Mouse (Mus musculus): ENCODE results near the gene Pdxp. TPM values are rescaled to one million over a fixed set of nuclear protein-coding genes. Genes with fewer than 3 reads are reported as not detected.

The Pdxp gene
- total RNA-seq (2017) = 4.1 and 9.2 TPM in 2 replicates

- ATAC-seq (replicated peaks; ENCODE audit: low read depth, poor library complexity, severe bottlenecking) = peak; percentile 88
These were observed at the start of gene Pdxp for GRCm38 (mm10) chr15:78913632-78914090. Gene Pdxp, plus strand, starts transcription at chr15:78913919.

GRCm38 (mm10) chr15:78868398-78868797, 45.3 kb upstream of the Pdxp start:
- no peak for ATAC-seq (replicated peaks; ENCODE audit: low read depth, poor library complexity, severe bottlenecking)

GRCm38 (mm10) chr15:78868826-78869233, 44.9 kb upstream of the Pdxp start:
- ATAC-seq (replicated peaks; ENCODE audit: low read depth, poor library complexity, severe bottlenecking) = no peak

DNA sequence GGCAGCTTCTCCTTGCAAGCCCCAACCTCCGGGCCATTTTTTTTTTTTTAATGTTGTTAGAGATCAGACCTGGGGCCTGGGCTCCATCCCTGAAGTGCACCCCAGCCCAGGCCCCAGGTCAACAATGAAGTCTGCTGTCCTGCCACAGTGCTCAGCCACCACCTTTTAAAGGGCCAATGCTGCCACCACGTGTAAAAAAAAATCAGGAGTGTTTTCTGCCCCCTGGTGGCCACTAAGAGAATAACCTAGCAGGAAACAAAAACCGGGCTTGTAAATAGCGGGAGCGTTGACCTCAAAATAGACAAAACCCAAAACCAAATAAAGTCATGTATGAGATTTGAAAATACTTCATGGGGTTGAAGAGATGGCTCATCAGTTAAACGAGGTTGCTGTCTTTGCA, 43.9 kb upstream of the Pdxp start:
- ATAC-seq (replicated peaks; ENCODE audit: low read depth, poor library complexity, severe bottlenecking) = peak; percentile 76

- no peak for ATAC-seq (replicated peaks; ENCODE audit: low read depth, poor library complexity, severe bottlenecking)
These were observed 41.6 kb upstream of the Pdxp start for GRCm38 (mm10) chr15:78872021-78872608.

- no peak for ATAC-seq (replicated peaks; ENCODE audit: low read depth, poor library complexity, severe bottlenecking)
These were observed 39.8 kb upstream of the Pdxp start for GRCm38 (mm10) chr15:78873803-78874435.

DNA sequence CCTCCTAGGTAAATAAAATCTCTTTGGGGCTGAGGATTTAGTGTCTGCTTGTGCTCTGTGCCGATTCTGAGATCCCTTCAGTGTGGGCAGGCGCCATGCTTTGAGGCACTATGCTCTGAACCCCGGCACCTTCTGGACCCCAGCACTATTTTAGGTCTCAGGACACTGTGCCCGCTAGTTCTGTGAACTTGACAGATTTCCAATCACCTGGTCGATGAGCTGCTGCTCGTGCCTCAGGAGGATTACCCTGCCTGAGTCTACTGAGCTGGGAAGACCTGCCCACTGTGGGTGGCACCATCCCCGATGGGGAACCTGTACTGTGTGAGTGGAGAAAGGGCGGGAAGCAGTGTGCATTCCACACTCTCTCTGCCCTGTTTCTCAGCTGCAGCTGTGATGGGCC, 38.7 kb upstream of the Pdxp start:
- no peak for ATAC-seq (replicated peaks; ENCODE audit: low read depth, poor library complexity, severe bottlenecking)

GRCm38 (mm10) chr15:78875537-78875936, 38.2 kb upstream of the Pdxp start:
- no peak for ATAC-seq (replicated peaks; ENCODE audit: low read depth, poor library complexity, severe bottlenecking)

- peak; percentile 64 for ATAC-seq (replicated peaks; ENCODE audit: low read depth, poor library complexity, severe bottlenecking)
These were observed 37.4 kb upstream of the Pdxp start for GRCm38 (mm10) chr15:78876258-78876696.

GRCm38 (mm10) chr15:78876991-78877809, 36.5 kb upstream of the Pdxp start, which contains the start of gene Gga1:
Gene Gga1, plus strand, starts transcription at chr15:78877190.
- ATAC-seq (replicated peaks; ENCODE audit: low read depth, poor library complexity, severe bottlenecking) = peak; percentile 67

- ATAC-seq (replicated peaks; ENCODE audit: low read depth, poor library complexity, severe bottlenecking) = no peak
These were observed 35.8 kb upstream of the Pdxp start for GRCm38 (mm10) chr15:78877810-78878390.

GRCm38 (mm10) chr15:78878792-78879516, 34.8 kb upstream of the Pdxp start:
- peak; percentile 26 for ATAC-seq (replicated peaks; ENCODE audit: low read depth, poor library complexity, severe bottlenecking)

DNA sequence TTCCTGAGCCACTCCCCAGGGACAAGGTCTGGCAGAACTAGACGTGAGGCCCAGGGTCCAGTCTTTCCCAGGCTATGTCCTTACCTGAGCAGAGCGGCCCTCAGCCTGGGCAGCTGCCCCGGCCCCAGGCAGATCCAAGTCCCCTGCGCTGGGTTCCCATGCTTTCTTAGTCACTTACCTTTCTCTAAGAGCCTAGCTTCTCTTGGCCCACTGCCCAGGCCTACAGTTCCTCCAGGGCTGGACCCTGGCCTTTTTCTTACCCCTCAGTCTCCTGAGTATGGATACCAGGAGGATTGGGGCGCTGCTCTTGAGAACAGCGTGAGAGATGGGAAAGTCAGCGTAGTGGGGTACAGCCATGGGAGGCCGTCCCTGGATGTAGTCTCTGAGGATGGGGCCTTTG, 33.3 kb upstream of the Pdxp start:
- no peak for ATAC-seq (replicated peaks; ENCODE audit: low read depth, poor library complexity, severe bottlenecking)

- ATAC-seq (replicated peaks; ENCODE audit: low read depth, poor library complexity, severe bottlenecking) = no peak
These were observed 31.9 kb upstream of the Pdxp start for GRCm38 (mm10) chr15:78881828-78882227.

DNA sequence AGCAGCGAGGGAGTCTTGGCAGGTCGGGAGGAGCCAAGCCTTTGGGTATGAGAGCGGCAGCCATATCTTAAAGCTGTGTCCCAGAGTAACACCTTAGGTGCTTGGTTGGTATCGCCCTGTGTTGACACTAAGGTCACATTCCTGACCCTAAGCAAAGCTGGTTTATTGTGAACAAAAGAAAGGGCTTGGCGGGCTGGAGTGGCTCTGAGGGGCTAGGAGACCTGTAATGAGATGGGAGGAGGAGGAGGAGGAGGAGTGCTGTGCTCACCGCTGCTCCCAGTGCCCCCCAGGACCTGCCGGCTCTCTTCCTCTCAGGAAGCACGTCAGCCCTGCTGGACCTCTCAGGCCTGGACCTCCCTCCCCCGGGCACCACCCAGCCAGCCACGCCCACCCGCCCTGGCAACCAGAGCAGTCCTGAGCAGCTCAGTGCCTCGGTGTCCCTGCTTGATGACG, 24.3 kb upstream of the Pdxp start:
- ATAC-seq (replicated peaks; ENCODE audit: low read depth, poor library complexity, severe bottlenecking) = no peak

- no peak for ATAC-seq (replicated peaks; ENCODE audit: low read depth, poor library complexity, severe bottlenecking)
These were observed 21.3 kb upstream of the Pdxp start for GRCm38 (mm10) chr15:78892440-78892839.

DNA sequence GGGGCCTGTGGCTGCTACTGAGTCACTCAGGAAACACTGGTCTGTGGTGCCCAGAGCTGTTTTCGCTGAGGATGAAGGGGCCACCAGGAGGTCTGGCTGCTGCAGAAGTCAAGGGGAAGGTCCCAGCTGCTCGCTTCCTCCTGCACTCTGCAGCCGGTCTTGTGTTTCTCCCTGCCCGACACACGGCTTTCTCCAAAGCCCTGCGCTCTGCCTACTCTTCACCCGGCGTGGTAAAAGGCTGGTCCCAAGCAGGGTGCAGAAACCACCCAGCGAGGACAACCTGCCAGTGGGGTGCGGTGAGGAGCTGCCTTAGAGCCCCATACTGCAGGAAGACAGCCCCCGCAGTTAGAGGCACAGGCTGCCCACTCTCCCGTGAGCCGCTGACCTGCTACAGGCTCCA, 19.0 kb upstream of the Pdxp start:
- ATAC-seq (replicated peaks; ENCODE audit: low read depth, poor library complexity, severe bottlenecking) = peak; percentile 15; the same call in 1 of the 2 replicates

DNA sequence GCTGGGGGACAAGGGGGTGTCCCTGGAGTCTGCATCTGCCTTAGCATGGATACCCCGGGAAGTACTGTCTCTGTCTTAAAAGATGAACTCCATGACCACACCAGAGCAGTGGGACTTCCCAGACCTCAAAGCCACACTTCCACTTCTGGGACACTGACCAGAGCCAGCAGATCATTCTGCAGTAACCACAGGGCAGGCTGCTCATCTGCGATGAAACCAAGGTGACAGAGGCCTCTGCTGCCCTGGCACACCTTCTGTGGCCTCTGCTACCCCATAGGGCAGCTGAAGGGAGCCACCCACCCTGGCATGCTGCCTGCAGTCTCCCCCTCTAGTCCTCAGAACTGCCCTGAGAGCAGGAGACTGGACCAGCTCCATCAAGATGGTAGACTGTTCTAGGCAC, 18.0 kb upstream of the Pdxp start:
- 0 out of 2 replicates have a peak, but pooled peaks have one; percentile 3 for ATAC-seq (replicated peaks; ENCODE audit: low read depth, poor library complexity, severe bottlenecking)

GRCm38 (mm10) chr15:78896149-78896548, 17.6 kb upstream of the Pdxp start:
- ATAC-seq (replicated peaks; ENCODE audit: low read depth, poor library complexity, severe bottlenecking) = peak; percentile 24

DNA sequence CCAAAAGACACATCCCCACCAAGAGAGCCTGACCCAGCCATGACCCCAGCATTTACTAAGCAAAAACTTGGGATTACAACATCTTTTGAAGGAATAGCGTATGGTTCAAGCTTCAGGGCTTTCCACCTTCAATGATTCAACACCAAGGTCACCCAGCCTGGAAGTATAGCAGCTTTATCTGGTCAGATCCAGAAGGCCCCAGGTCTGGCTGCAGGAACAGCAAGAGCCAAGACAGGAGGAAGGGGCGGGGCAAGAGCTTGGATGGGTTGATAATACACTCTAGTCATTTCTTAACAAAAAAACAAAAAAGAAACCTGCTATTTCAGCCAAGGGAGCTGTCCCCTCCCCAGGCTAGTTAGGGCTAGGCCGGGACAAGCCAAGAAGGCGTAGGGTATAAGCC, 16.2 kb upstream of the Pdxp start:
- ATAC-seq (replicated peaks; ENCODE audit: low read depth, poor library complexity, severe bottlenecking) = no peak

Measured in common myeloid progenitor, adult 5-6 weeks (primary cell).